Mouse (Mus musculus): Measurements from ENCODE around the gene Il3ra. TPM values are rescaled to one million over a fixed set of nuclear protein-coding genes. Genes with fewer than 3 reads are reported as not detected.

Gene Il3ra
- total RNA-seq, 2 experiments from 2014 or later, result 20.1 to 22.3 TPM

- DNase-seq (ENCODE audit: low spot score in 2 of 2), result no peak
Observed at GRCm38 (mm10) chr14:14354511-14355359, 8.7 kb downstream of the Il3ra start.

- DNase-seq (ENCODE audit: low spot score in 2 of 2), result no peak
Observed at GRCm38 (mm10) chr14:14355360-14355646, 9.2 kb downstream of the Il3ra start.

- DNase-seq (ENCODE audit: low spot score in 2 of 2), result no peak
Observed at GRCm38 (mm10) chr14:14395535-14395934, 49.5 kb downstream of the Il3ra start.

- no peak for DNase-seq (ENCODE audit: low spot score in 2 of 2)
Observed at GRCm38 (mm10) chr14:14400998-14401397, 54.9 kb downstream of the Il3ra start, which contains the start of gene Olfr721-ps1. Olfr721-ps1 (plus strand) TSS chr14:14401298.

Other genes starting within 250 kb of the Il3ra start
- gene Psmd6, start 225.3 kb upstream of the Il3ra start, total RNA-seq (2021), result 100 to 1,000 TPM; 153 to 159 TPM
- gene Olfr720, start 159.4 kb upstream of the Il3ra start, total RNA-seq (2021), result not detected
- gene Olfr31, start 23.4 kb upstream of the Il3ra start, total RNA-seq (2021), result not detected
- gene Olfr721-ps1, start 55.0 kb downstream of the Il3ra start, total RNA-seq (2021), result not detected